Comparison of ENCODE assay signal across 9 mouse cellular contexts in genomic region chr17:27716804-27717203, GRCm38 (mm10). TPM values are rescaled to one million over a fixed set of nuclear protein-coding genes. Genes with fewer than 3 reads are reported as not detected.
A peak's percentile ranks its signal among the peaks of the same experiment; 100 is the strongest.
DNase-seq lines count a peak whose midpoint lies in the region; ATAC-seq and TF ChIP-seq lines count a peak whose summit lies in the region.
"Had no signal": no experiment of that assay in that cellular context is flagged by ENCODE, and none has a peak within 500 bp of the region (broad histone marks: within the 10 kb centered on the region; RNA-seq: fewer than 3 reads in every experiment).

No protein-coding gene starts in this region.

- no peaks in the 10 kb centered on the region for H3K36me3 ChIP-seq in heart, embryonic 13.5 days
- no peaks in the 10 kb centered on the region for H3K36me3 ChIP-seq in forebrain, embryonic 12.5 days (replicated peaks)
- H3K36me3 ChIP-seq in kidney, postnatal 0 days (ENCODE audit: insufficient read depth, low read length), result no peaks in the 10 kb centered on the region
- H3K36me3 ChIP-seq: G1E had no signal

- 3% methylated on average over 15 of the region's 16 CpGs for WGBS in heart, embryonic 13.5 days
- WGBS in forebrain, embryonic 12.5 days, result 2% methylated on average over 16 of the region's 16 CpGs
- WGBS in kidney, postnatal 0 days, result 5% methylated on average over 16 of the region's 16 CpGs

- ATAC-seq in heart, embryonic 13.5 days (ENCODE audit: extremely low read depth, insufficient number of reproducible peaks, low FRiP score, low TSS enrichment), result 0 out of 2 replicates have a peak, but pooled peaks have one; percentile 16
- ATAC-seq in forebrain, embryonic 12.5 days (ENCODE audit: low FRiP score), result peak; percentile 51; the same call in 1 of the 2 replicates
- ATAC-seq in kidney, postnatal 0 days (replicated peaks; ENCODE audit: low FRiP score, low read depth), result peak; percentile 74

- H3K9me3 ChIP-seq in heart, embryonic 13.5 days, result no peaks in the 10 kb centered on the region
- H3K9me3 ChIP-seq in forebrain, embryonic 12.5 days, result no peaks in the 10 kb centered on the region
- no peaks in the 10 kb centered on the region for H3K9me3 ChIP-seq in kidney, postnatal 0 days (replicated peaks; ENCODE audit: low read length)
- H3K9me3 ChIP-seq: G1E had no signal

- peak overlapping the region; percentile 61 for H3K4me2 ChIP-seq in heart, embryonic 13.5 days
- peak overlapping the region; percentile 50 for H3K4me2 ChIP-seq in forebrain, embryonic 12.5 days
- peak overlapping the region; percentile 48 for H3K4me2 ChIP-seq in kidney, postnatal 0 days (ENCODE audit: low read length)

- TF ChIP-seq CTCF in kidney, postnatal 0 days (IDR thresholded peaks at IDR 0.05; ENCODE audit: low read depth), result no peak

- peaks cover 8% of the 10 kb centered on the region for H3K4me1 ChIP-seq in heart, embryonic 13.5 days
- H3K4me1 ChIP-seq in forebrain, embryonic 12.5 days, result peaks cover 20% of the 10 kb centered on the region
- no peaks in the 10 kb centered on the region; the same call in 1 of the 2 replicates for H3K4me1 ChIP-seq in kidney, postnatal 0 days (replicated peaks; ENCODE audit: insufficient read depth, low read length)

- H3K4me3 ChIP-seq in heart, embryonic 13.5 days, result peak overlapping the region; percentile 36
- H3K4me3 ChIP-seq in forebrain, embryonic 12.5 days (replicated peaks), result peak overlapping the region; percentile 26
- H3K4me3 ChIP-seq in kidney, postnatal 0 days (replicated peaks; ENCODE audit: low read depth, low read length), result 0 out of 2 replicates have a peak overlapping the region, but pooled peaks have one; percentile 4

- H3K9ac ChIP-seq in heart, embryonic 13.5 days, result peak overlapping the region; percentile 37; the same call in 1 of the 2 replicates
- peak overlapping the region; percentile 8; the same call in 1 of the 2 replicates for H3K9ac ChIP-seq in forebrain, embryonic 12.5 days
- H3K9ac ChIP-seq in kidney, postnatal 0 days (ENCODE audit: low read depth, low read length), result peak overlapping the region; percentile 25

- no peak for DNase-seq in heart, adult 9 months (ENCODE audit: low spot score in 2 of 2)
- DNase-seq in kidney, postnatal 0 days (ENCODE audit: low spot score), result peak; percentile 56
- peak; percentile 59 for DNase-seq in lung, postnatal 36 days
- peak; percentile 47 for DNase-seq in thymus, postnatal 4 days
- DNase-seq in frontal cortex, postnatal 36 days (ENCODE audit: low spot score in 2 of 2), result no peak
- DNase-seq in layer of hippocampus, adult 11-12 months (ENCODE audit: low spot score), result no peak

- H3K27me3 ChIP-seq in heart, embryonic 13.5 days (replicated peaks), result peaks cover 60% of the 10 kb centered on the region
- peaks cover 21% of the 10 kb centered on the region for H3K27me3 ChIP-seq in forebrain, embryonic 12.5 days
- no peaks in the 10 kb centered on the region for H3K27me3 ChIP-seq in kidney, postnatal 0 days (ENCODE audit: insufficient read depth, low read length)

- no peak overlapping the region for H3K27ac ChIP-seq in heart, embryonic 13.5 days (replicated peaks)
- H3K27ac ChIP-seq in forebrain, embryonic 12.5 days, result no peak overlapping the region
- no peak overlapping the region for H3K27ac ChIP-seq in kidney, postnatal 0 days

RNA-seq across cellular contexts. Expression of gene Spdef, which starts 12.0 kb away (rescaled TPM):
- polyA plus RNA-seq in heart, embryonic 13.5 days (2015; fragmentation: Nextera tagmentation; extraction: Ambion mirVana), result 0.15 and 0.18 TPM in 2 replicates
- 0.37 TPM in 1 of 2 replicates, not detected in the other for polyA plus RNA-seq in forebrain, embryonic 12.5 days (2016; fragmentation: Nextera tagmentation; extraction: Ambion mirVana)
- 0.26 and 0.30 TPM in 2 replicates for polyA plus RNA-seq in kidney, postnatal 0 days (2015; fragmentation: Nextera tagmentation; extraction: Ambion mirVana)

Comparison
In these comparisons a context has a peak if more than half of its experiments do, and no peak if none do; other contexts are left out.
1. ATAC-seq: peak in every context shown above with its lines; median percentile 74 in kidney, postnatal 0 days; 51 in forebrain, embryonic 12.5 days; 16 in heart, embryonic 13.5 days.
2. DNase-seq: peak in kidney, postnatal 0 days (single experiment), lung, postnatal 36 days (single experiment) and thymus, postnatal 4 days (single experiment); none in heart, adult 9 months (0 of 2), frontal cortex, postnatal 36 days (0 of 2) and layer of hippocampus, adult 11-12 months (single experiment).
3. Peak in every context shown above with its lines, with median percentiles within 50 percentile points of each other: H3K4me2 ChIP-seq, H3K4me3 ChIP-seq and H3K9ac ChIP-seq.